Mouse (Mus musculus) forebrain, embryonic 12.5 days (tissue): Measurements from ENCODE around the gene Ntpcr. TPM values are rescaled to one million over a fixed set of nuclear protein-coding genes. Genes with fewer than 3 reads are reported as not detected.

ENCODE experiments used
- ATAC-seq: fragments of 200-750 bp; cut with Nextera tagmentation; 2 replicates; pipeline ENCODE4 v1.8.0; 2017; ENCODE audit warnings: moderate TSS enrichment; ENCODE audit not compliant: low FRiP score
- H3K27ac ChIP-seq: fragments of 300-500 bp; sonication (generic); 2 replicates; pipeline ENCODE4 v1.5.1; 2016; ENCODE audit warnings: mild to moderate bottlenecking
- H3K27me3 ChIP-seq: fragments of 300-500 bp; sonication (generic); 2 replicates; pipeline ENCODE4 v1.6.1; 2016; ENCODE audit warnings: mild to moderate bottlenecking
- H3K36me3 ChIP-seq: fragments of 300-500 bp; sonication (generic); replicated peaks from 2 replicates; pipeline ENCODE4 v1.6.1; 2016; ENCODE audit warnings: mild to moderate bottlenecking
- H3K4me1 ChIP-seq: fragments of 300-500 bp; sonication (generic); 2 replicates; pipeline ENCODE4 v1.6.1; 2016
- H3K4me2 ChIP-seq: fragments of 300-500 bp; sonication (generic); 2 replicates; pipeline ENCODE4 v1.6.1; 2016; ENCODE audit warnings: mild to moderate bottlenecking, moderate library complexity
- H3K4me3 ChIP-seq: fragments of 300-500 bp; sonication (generic); replicated peaks from 2 replicates; pipeline ENCODE4 v1.5.1; 2016; ENCODE audit warnings: mild to moderate bottlenecking
- H3K9ac ChIP-seq: fragments of 300-500 bp; sonication (generic); 2 replicates; pipeline ENCODE4 v1.6.1; 2016; ENCODE audit warnings: mild to moderate bottlenecking
- H3K9me3 ChIP-seq: fragments of 300-500 bp; sonication (generic); 2 replicates; pipeline ENCODE4 v1.6.1; 2016
- WGBS: fragments of 180-500 bp; shearing (Covaris S2); methylation state at CpG from one replicate; pipeline ENCODE4 v1.1.7; 2016; 5-methylcytosine and 5-hydroxymethylcytosine counted together
- polyA plus RNA-seq: library from polyadenylated mRNA; unstranded; fragments of >200 nt; fragmentation: Nextera tagmentation; extraction: Ambion mirVana; gene quantifications from 2 replicates; pipeline ENCODE4 v1.2.1, GENCODE M21; 2016

Gene Ntpcr
- polyA plus RNA-seq, 1 experiment from 2014 or later: 20.0 TPM

- H3K9me3 ChIP-seq: no peaks in the 10 kb centered on the region
- no peaks in the 10 kb centered on the region for H3K36me3 ChIP-seq
- H3K9ac ChIP-seq: no peak overlapping the region
- no peak overlapping the region for H3K4me2 ChIP-seq
- H3K27me3 ChIP-seq: no peaks in the 10 kb centered on the region
- H3K4me1 ChIP-seq: 0 out of 2 replicates have a peak, but pooled peaks cover 3% of the 10 kb centered on the region
- ATAC-seq: no peak
- WGBS: 50% methylated on average over 3 of the region's 3 CpGs
- H3K27ac ChIP-seq: no peak overlapping the region
- H3K4me3 ChIP-seq: no peak overlapping the region
These were observed 52.4 kb downstream of the Ntpcr start for GRCm38 (mm10) chr8:125782161-125782560.

GRCm38 (mm10) chr8:125786886-125787285 is 57.1 kb downstream of the Ntpcr start:
- no peak overlapping the region for H3K27ac ChIP-seq
- ATAC-seq: no peak
- no peaks in the 10 kb centered on the region for H3K36me3 ChIP-seq
- WGBS: 76% methylated on average over 7 of the region's 7 CpGs
- no peak overlapping the region for H3K4me3 ChIP-seq
- 0 out of 2 replicates have a peak, but pooled peaks cover 3% of the 10 kb centered on the region for H3K4me1 ChIP-seq
- H3K9me3 ChIP-seq: no peaks in the 10 kb centered on the region
- no peak overlapping the region for H3K9ac ChIP-seq
- H3K4me2 ChIP-seq: no peak overlapping the region
- no peaks in the 10 kb centered on the region for H3K27me3 ChIP-seq

- H3K36me3 ChIP-seq: no peaks in the 10 kb centered on the region
- 73% methylated on average over 9 of the region's 9 CpGs for WGBS
- H3K27ac ChIP-seq: no peak overlapping the region
These were observed 63.2 kb downstream of the Ntpcr start for GRCm38 (mm10) chr8:125792816-125793455.

DNA sequence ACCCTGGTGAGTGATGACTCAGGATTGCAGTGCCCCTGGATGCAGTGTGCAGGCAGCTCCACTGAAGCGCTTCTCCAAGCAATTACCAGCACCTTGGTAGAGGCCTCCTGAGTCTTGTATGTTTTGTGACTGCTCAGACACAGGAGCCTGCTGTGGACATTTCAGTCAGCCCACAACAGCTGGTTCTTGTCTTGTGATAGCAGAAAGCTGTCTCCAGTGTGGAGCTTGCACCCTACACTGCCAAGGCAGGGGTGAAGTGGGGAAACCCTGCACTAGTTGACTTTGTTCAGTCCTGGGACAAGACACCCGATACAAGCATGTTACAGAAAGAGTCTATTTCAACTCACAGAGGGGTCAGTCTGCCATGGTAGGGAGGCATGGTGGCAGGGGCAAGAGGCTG is 65.6 kb downstream of the Ntpcr start:
- H3K9ac ChIP-seq: no peak overlapping the region
- no peaks in the 10 kb centered on the region for H3K4me1 ChIP-seq
- H3K36me3 ChIP-seq: no peaks in the 10 kb centered on the region
- no peak for ATAC-seq
- no peak overlapping the region for H3K4me3 ChIP-seq
- H3K27ac ChIP-seq: no peak overlapping the region
- 98% methylated on average over 2 of the region's 2 CpGs for WGBS
- no peaks in the 10 kb centered on the region for H3K9me3 ChIP-seq
- H3K27me3 ChIP-seq: peaks cover 2% of the 10 kb centered on the region; the same call in 1 of the 2 replicates
- no peak overlapping the region for H3K4me2 ChIP-seq

More at GRCm38 (mm10) chr8:125792816-125793455, 63.2 kb downstream of the Ntpcr start:
- no peak overlapping the region for H3K4me3 ChIP-seq
- no peak overlapping the region for H3K4me2 ChIP-seq
- H3K9ac ChIP-seq: no peak overlapping the region
- H3K4me1 ChIP-seq: no peaks in the 10 kb centered on the region
- H3K9me3 ChIP-seq: no peaks in the 10 kb centered on the region
- H3K27me3 ChIP-seq: no peaks in the 10 kb centered on the region
- ATAC-seq: no peak

DNA sequence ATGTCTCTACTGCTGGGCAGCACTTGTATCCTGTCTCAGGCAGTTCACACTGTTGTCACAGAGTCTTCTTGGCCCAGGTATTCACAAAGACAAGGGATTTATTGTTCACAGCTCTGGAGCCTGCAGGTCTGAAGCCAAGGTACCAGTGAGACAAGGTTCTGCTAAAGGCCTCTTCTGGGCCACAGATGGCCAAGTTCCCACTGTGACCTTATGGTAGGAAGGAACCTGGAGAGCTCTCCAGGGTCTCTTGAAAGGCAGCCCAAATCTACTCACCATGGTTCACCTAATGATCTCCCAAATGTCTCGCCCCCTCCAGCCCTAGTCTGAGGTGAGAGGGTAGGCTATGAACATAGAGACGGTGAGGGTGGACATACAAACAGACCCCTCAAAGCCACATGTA is 67.2 kb downstream of the Ntpcr start:
- H3K27ac ChIP-seq: no peak overlapping the region
- H3K36me3 ChIP-seq: no peaks in the 10 kb centered on the region
- H3K9me3 ChIP-seq: no peaks in the 10 kb centered on the region
- H3K27me3 ChIP-seq: peaks cover 4% of the 10 kb centered on the region; the same call in 1 of the 2 replicates
- no peak overlapping the region for H3K4me2 ChIP-seq
- no peak overlapping the region for H3K9ac ChIP-seq
- ATAC-seq: no peak
- H3K4me1 ChIP-seq: no peaks in the 10 kb centered on the region
- WGBS: 91% methylated on average over 2 of the region's 2 CpGs
- H3K4me3 ChIP-seq: no peak overlapping the region

Other genes starting within 250 kb of the Ntpcr start
- 33.2 and 37.2 TPM in 2 replicates for gene Sipa1l2, start 160.2 kb upstream of the Ntpcr start, polyA plus RNA-seq
- 8.7 and 10.0 TPM in 2 replicates for gene Map10, start 60.1 kb upstream of the Ntpcr start, polyA plus RNA-seq
- gene Pcnx2, start 168.4 kb downstream of the Ntpcr start, polyA plus RNA-seq: 1.3 TPM in 2 replicates
- 0.08 TPM in 2 replicates for gene Map3k21, start 180.5 kb downstream of the Ntpcr start, polyA plus RNA-seq